Mouse (Mus musculus): ENCODE results near the gene Tas2r137. TPM values are rescaled to one million over a fixed set of nuclear protein-coding genes. Genes with fewer than 3 reads are reported as not detected.

Gene Tas2r137
- polyA plus RNA-seq, 1 experiment from 2014 or later: not detected

DNA sequence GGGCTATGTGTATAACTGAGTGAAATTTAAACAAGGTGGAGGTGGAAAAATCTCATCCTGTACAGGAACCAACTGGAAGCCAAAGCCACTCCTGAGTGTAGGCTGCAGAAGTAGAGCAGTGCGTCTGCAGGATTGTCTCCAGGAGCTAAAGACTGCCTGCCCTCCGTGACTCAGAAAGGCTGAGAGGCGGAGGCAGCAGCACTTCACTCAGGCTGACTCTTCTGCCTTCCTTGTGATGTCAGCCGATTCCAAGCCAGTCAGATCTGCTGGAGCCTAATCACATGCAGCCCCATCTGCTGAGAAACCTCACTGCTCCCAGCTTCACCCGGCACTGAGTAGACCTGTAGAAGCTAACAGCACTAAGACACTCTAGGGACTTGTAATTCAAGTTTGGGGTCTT is 8.7 kb upstream of the Tas2r137 start:
- Histone ChIP-seq H3K4me1 (no peaks in the 10 kb centered on the region), H3K9me3 (replicated peaks) (no peaks in the 10 kb centered on the region), H3K36me3 (peaks cover 47% of the 10 kb centered on the region), H3K9ac (no peak overlapping the region), H3K27me3 (no peaks in the 10 kb centered on the region), H3K4me3 (replicated peaks) (no peak overlapping the region), H3K27ac (replicated peaks) (no peak overlapping the region), H3K4me2 (replicated peaks) (no peak overlapping the region)
- ATAC-seq (ENCODE audit: insufficient number of reproducible peaks, low FRiP score, low TSS enrichment, low read depth): no peak
- WGBS: 90% methylated on average over 5 of the region's 5 CpGs

- no peaks in the 10 kb centered on the region for H3K27me3 ChIP-seq
- no peak within 1 kb of the TSS for H3K4me2 ChIP-seq (replicated peaks)
- H3K4me1 ChIP-seq: no peaks in the 10 kb centered on the region
- H3K4me3 ChIP-seq (replicated peaks): no peak within 1 kb of the TSS
- no peaks in the 10 kb centered on the region for H3K36me3 ChIP-seq
- H3K9me3 ChIP-seq (replicated peaks): no peaks in the 10 kb centered on the region
- H3K27ac ChIP-seq (replicated peaks): no peak within 1 kb of the TSS
- 85% methylated on average over 3 of the region's 3 CpGs for WGBS
- H3K9ac ChIP-seq: no peak within 1 kb of the TSS
- ATAC-seq (ENCODE audit: insufficient number of reproducible peaks, low FRiP score, low TSS enrichment, low read depth): no peak
Observed at GRCm38 (mm10) chr6:40493229-40493628, 2.2 kb downstream of the Tas2r137 start, which contains the start of gene Tas2r108. TSS of gene Tas2r108 (plus strand) at chr6:40493529.

GRCm38 (mm10) chr6:40519408-40519807 is 28.4 kb downstream of the Tas2r137 start, which contains the start of gene Prss37:
TSS of gene Prss37 (minus strand) at chr6:40519508.
- Histone ChIP-seq H3K36me3 (no peaks in the 10 kb centered on the region), H3K9me3 (replicated peaks) (no peaks in the 10 kb centered on the region), H3K27me3 (no peaks in the 10 kb centered on the region), H3K9ac (no peak within 1 kb of the TSS), H3K4me1 (no peaks in the 10 kb centered on the region), H3K4me2 (replicated peaks) (no peak within 1 kb of the TSS), H3K4me3 (replicated peaks) (no peak within 1 kb of the TSS), H3K27ac (replicated peaks) (no peak within 1 kb of the TSS)
- WGBS: 71% methylated on average over 1 of the region's 1 CpGs
- no peak for ATAC-seq (ENCODE audit: insufficient number of reproducible peaks, low FRiP score, low TSS enrichment, low read depth)

Other genes starting within 250 kb of the Tas2r137 start
- gene Agk, start 166.1 kb upstream of the Tas2r137 start, polyA plus RNA-seq (2015; fragmentation: Nextera tagmentation; extraction: Ambion mirVana): 40.6 and 44.0 TPM in 2 replicates
- 8.0 and 10.7 TPM in 2 replicates for gene E330009J07Rik, start 55.1 kb upstream of the Tas2r137 start, polyA plus RNA-seq (2015; fragmentation: Nextera tagmentation; extraction: Ambion mirVana)
- not detected in 2 replicates for gene Wee2, start 52.1 kb upstream of the Tas2r137 start, polyA plus RNA-seq (2015; fragmentation: Nextera tagmentation; extraction: Ambion mirVana)
- 140 and 141 TPM in 2 replicates for gene Ssbp1, start 19.9 kb upstream of the Tas2r137 start, polyA plus RNA-seq (2015; fragmentation: Nextera tagmentation; extraction: Ambion mirVana)
- gene Tas2r108, start 2.3 kb downstream of the Tas2r137 start, polyA plus RNA-seq (2015; fragmentation: Nextera tagmentation; extraction: Ambion mirVana): not detected in 2 replicates
- not detected in 2 replicates for gene Prss37, start 28.3 kb downstream of the Tas2r137 start, polyA plus RNA-seq (2015; fragmentation: Nextera tagmentation; extraction: Ambion mirVana)
- not detected in 2 replicates for gene Olfr461, start 63.8 kb downstream of the Tas2r137 start, polyA plus RNA-seq (2015; fragmentation: Nextera tagmentation; extraction: Ambion mirVana)
- gene Olfr460, start 78.3 kb downstream of the Tas2r137 start, polyA plus RNA-seq (2015; fragmentation: Nextera tagmentation; extraction: Ambion mirVana): not detected in 2 replicates
- gene Clec5a, start 94.6 kb downstream of the Tas2r137 start, polyA plus RNA-seq (2015; fragmentation: Nextera tagmentation; extraction: Ambion mirVana): 1.6 and 1.8 TPM in 2 replicates
- gene Tas2r138, start 122.1 kb downstream of the Tas2r137 start, polyA plus RNA-seq (2015; fragmentation: Nextera tagmentation; extraction: Ambion mirVana): not detected in 2 replicates
- gene Mgam, start 137.6 kb downstream of the Tas2r137 start, polyA plus RNA-seq (2015; fragmentation: Nextera tagmentation; extraction: Ambion mirVana): 0.05 and 0.16 TPM in 2 replicates

All from embryonic facial prominence, embryonic 15.5 days (tissue).